Mouse (Mus musculus) stomach, postnatal 0 days (tissue): ENCODE measurements around the gene Cdh26.

Experiments used
- CTCF ChIP-seq: IDR thresholded peaks from 2 replicates; pipeline ENCODE4 v1.5.1; 2016; ENCODE audit warnings: antibody characterized with exemption, low read depth, mild to moderate bottlenecking, moderate library complexity
- EP300 ChIP-seq: optimal IDR thresholded peaks from 2 replicates; pipeline ENCODE3; 2016; ENCODE audit warnings: antibody characterized with exemption

DNA sequence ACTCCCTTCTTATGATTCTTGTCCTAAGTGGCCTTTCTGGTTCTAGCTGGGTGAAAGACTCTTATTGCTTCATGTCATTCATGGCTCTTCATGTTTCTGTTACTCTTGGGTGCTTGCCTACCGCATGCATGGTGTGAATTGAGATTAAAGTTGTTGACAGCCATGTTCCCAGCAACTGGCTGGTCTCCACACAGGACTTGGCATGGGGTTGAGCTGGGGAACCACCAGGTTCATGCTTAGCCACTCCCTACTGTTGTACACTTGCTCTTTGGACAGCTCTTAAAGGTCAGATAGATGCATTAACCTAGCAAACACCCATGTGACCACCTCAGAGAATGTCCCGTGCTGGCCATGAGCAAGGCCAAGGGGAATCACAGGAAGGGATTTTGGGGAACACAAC, 50.6 kb downstream of the Cdh26 start:
- TF ChIP-seq CTCF (no peak), EP300 (no peak)
